Mouse (Mus musculus) MN1 (cell line): ENCODE measurements around the gene Rhob.
A peak's percentile ranks its signal among the peaks of the same experiment; 100 is the strongest.
"Not testable (repeated sequence)": the region's sequence is repeated elsewhere in the genome, so short reads cannot be mapped to it uniquely, and the experiment has no call there.

ENCODE experiments used
- DNase-seq: peaks from one replicate; pipeline ENCODE4 v3.0.0-alpha.2; 2016; ENCODE audit warnings: low spot score

Gene Rhob

GRCm38 (mm10) chr12:8472591-8473358 is 27.0 kb downstream of the Rhob start:
- peak; percentile 83 for DNase-seq

GRCm38 (mm10) chr12:8472051-8472450 is 27.8 kb downstream of the Rhob start:
- DNase-seq: no peak

- DNase-seq: no peak
Observed at GRCm38 (mm10) chr12:8470962-8471361, 28.8 kb downstream of the Rhob start.

DNA sequence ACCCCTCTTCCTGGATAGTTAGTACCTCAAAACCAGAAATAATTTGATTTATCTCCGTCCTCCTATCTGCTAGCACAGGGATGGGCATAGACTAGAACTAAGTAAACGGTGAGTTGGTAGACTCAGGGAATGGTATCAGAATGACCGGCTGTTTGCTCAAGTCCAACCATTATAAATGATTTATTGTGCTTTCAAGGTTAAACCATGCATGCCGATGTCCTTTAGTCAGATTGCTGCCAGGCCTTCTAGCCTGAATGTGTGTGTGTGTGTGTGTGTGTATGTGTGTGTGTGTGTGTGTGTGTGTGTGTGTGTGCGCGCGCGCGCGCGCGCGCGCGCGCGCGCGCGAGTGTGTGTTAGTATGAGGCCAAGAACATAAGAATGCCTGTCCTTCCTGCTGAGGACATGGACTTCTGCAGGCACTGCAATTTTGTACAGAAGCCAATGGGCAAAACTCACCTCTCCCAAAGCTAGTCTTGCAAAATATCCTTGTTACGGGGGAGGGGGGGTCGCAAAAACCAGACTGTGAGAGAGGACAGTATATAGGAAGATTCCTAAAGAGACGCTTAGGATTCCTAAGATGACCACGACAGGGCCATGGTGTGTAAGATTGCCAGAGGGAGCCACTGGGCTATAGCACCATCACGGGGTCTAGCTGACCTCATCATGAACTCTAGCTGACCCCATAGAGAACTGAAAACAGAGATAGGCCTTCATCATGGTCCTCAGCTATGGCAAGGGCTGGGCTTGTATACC is 29.9 kb downstream of the Rhob start:
- DNase-seq: no peak

GRCm38 (mm10) chr12:8468221-8468865 is 31.5 kb downstream of the Rhob start:
- DNase-seq: no peak

DNA sequence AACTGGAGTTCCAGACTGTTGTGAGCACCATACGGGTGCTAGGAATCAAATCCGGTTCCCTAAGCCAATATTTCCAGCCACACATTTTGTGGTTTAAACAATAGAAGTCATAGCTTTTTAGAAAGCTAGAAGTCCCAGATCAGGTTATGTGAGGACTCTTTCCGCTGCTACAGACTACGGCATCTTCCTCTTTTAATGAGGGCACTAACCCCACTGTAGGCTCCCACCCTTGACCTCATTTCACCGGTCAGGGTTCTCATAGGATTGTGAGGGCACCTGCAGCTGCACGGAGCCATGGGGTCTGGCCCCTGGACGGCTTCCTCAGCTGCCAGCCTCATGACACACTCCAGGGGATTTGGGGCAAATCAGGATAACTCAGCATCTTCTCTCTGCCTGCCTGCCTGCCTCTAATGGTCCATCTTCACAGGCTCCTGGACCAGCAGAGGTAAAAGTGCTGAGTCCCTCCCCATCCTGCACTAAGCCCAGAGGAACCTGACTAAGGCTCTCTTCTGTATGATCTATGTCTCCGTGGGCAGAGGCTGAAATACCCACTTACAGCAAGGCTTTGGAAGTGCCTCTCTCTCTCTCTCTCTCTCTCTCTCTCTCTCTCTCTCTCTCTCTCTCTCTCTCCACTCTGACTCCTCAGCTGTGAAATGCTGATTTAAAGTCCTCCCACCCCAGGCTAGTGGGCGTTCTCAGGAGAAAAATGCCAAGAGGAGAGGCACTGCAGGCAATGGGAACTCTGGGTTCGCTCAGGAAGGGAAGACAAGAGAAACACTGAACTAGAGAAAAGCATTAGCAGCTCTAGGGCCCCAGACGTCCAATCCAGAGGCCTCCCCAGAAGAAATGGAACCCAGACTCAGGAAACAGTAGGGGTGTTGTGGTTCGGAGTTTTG is 32.5 kb downstream of the Rhob start:
- no peak for DNase-seq

DNA sequence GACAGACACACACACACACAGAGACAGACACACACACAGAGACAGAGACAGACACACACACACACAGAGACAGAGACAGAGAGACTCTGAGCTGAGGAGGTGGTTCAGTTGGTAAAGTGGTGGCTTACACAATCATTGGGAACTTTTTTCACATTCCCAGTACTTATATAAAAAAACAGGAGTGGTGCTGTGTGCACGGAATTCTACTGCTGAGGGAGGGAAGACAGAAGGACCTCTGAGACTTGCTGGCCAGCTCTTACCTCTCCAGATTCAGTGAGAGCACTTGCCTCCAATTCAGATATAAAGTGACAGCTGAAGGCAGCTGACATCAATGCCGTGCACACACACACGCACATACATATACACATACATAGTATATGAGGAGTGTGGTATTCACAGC is 34.1 kb downstream of the Rhob start:
- DNase-seq: no peak

DNA sequence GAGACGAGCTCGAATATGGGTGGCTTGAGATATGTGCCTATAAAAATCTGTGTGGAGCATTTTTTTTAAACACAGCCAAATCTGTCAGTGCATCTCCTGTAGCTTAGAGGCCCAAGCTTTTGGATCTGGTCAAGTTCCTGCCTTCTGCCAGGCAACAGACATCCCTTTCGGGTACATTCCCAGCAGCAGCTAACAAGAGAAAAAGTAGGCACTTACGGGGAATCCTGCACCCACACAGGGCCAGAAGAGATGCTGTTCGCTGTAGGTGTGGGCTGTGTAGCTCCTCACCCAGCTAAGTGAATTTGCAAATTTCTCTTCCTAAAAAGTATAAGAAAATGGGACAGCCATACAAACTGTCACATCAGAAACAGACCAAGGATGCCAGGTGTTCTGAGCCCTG is 34.8 kb downstream of the Rhob start:
- no peak for DNase-seq

DNA sequence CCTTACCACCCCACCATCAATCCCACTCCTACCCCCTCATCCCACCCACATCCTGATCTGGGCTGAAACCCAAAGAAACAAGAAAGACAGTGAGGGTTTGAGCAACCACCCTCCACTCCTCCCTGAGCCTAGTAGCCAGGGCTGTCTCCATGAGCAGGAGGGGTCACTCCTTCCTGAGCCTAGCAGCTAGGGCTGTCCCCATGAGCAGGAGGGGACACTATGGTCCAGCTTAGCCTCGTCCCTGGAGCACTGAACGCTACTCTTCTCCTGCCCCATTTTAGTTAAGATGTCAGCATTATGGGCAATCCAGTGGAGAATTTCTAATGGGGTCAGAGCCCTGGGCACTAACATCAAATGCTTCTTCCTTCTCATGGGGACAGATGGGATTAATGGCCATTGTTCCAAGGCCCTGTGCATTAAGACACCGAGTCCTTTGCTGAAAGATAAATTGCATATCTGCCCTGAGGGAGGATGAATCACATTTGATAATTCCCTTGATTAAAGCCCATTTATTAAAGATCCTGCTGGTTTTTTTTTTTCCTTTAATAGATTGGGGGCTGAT is 36.1 kb downstream of the Rhob start:
- no peak for DNase-seq

GRCm38 (mm10) chr12:8462533-8462932 is 37.3 kb downstream of the Rhob start:
- DNase-seq: no peak

DNA sequence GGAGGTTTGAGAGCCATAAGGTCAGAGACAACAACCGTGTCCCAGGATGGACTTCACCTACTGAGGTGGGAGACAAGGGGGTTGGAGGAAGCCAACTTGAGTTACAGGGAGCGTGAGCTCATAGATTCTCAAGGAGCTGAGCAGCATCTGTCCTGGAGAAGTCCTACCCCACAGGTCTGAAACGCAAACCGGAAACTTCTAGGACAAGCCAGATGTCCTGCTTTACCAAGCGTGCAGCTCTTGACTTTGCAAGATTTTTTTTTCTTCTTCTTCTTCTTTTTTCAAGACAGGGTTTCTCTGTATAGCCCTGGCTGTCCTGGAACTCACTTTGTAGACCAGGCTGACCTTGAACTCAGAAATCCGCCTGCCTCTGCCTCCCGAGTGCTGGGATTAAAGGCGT is 38.2 kb downstream of the Rhob start:
- DNase-seq: not testable (repeated sequence)

GRCm38 (mm10) chr12:8458400-8458799 is 41.4 kb downstream of the Rhob start:
- no peak for DNase-seq

- DNase-seq: no peak
Observed at GRCm38 (mm10) chr12:8457052-8457451, 42.8 kb downstream of the Rhob start.

GRCm38 (mm10) chr12:8455046-8455445 is 44.8 kb downstream of the Rhob start:
- DNase-seq: no peak

DNA sequence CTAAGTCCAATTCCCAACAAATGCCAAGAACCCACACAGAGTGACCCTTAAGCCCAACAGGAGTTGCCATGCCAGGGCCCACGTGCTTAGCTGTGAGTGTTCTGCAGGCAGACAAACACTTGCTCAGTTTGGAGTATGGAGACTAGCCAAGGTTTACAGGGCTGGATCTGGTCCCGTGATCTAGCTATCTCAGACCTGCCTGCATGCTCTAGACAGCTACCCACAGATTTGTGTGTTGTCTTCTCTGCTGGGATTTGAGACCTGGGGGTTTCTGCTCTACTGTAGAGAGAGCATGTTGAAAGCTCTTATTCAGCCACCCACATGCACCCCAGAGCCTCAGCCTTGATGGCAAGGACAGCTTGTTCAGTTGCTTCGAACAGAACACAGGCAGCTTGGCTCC is 45.3 kb downstream of the Rhob start:
- no peak for DNase-seq

DNA sequence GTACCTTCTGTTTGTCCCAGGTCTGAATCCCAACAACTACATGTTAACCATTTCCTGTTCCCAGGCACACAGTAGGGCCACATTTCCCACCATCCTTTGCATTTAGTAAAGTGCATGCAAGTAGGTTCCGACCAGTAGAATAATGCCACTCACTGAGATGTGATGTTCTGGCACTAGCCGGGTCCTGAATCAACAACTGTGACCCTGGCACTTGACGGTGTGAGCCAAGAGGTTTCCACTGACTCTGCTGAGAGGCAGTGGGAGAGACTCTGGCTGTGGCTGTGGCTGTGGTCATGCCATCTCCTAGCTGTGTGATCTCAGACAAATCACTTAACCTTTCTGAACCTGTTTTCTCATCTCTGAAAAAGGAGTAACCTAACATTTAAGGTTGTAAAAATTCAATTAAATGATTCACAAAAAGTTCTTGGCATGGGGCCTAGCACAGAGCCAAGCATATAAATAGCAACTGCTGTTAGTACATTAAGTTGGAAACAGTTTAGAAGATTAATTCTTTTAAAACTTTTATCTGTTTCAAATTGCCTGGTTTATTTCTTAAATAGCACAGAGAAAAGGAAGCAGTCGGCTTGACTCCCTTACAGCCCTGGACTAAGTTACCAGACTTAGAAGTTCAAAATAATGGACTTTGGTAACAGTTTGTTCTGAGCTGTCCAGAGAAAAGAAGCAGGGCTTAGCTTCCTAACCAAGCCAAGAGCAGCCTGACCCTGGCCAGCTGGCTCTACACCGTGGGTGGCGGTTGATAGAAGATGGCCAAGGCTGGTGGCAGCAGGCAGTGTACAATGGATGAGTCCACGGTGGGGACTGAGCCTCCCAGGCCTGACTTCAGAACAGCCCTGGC is 46.8 kb downstream of the Rhob start:
- DNase-seq: no peak

GRCm38 (mm10) chr12:8451571-8452485 is 48.0 kb downstream of the Rhob start:
- DNase-seq: peak; percentile 80

DNA sequence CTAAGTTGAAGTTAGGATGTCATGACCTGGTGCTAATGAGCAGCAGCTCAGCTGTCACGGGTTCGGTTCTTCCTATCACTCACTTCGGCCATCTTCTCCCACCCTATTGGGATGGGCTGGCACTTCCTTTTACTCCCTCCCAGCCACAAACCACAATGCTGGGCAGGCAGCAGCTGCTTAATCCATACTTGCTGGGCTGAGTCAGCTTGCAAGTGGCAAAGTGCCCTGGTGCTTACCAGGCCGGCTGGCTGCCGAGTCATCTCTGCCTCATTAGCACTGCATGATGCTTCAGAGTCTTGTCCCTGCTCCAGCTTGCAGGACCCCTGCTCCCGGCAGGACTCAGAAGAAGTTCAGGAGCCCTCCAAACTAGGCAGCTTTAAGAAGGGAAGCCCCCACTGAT is 49.2 kb downstream of the Rhob start:
- no peak for DNase-seq

DNA sequence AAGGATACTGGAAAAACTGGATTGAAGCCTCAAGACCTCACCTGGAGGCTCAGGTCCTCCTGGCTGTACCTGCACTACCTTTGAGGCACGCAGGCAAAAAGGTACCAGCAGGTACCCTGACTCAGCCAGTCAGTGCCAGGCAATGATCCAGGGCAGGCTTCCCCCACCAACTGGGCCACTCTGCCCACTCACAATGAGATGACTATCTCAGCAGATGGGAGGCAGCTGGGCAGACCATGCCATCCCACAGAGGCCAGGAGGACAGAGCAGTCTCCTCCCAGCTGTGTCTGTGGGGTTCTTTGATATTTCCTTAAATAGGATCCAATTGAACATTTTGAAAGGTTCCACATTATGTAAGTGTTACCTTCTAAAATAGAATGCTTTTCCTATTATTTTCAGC is 49.8 kb downstream of the Rhob start:
- no peak for DNase-seq
